Mouse (Mus musculus): Measurements from ENCODE around the gene Slc25a25. TPM values are rescaled to one million over a fixed set of nuclear protein-coding genes. Genes with fewer than 3 reads are reported as not detected.

Slc25a25 gene
- polyA plus RNA-seq, 1 experiment from 2014 or later: 13.0 TPM

DNA sequence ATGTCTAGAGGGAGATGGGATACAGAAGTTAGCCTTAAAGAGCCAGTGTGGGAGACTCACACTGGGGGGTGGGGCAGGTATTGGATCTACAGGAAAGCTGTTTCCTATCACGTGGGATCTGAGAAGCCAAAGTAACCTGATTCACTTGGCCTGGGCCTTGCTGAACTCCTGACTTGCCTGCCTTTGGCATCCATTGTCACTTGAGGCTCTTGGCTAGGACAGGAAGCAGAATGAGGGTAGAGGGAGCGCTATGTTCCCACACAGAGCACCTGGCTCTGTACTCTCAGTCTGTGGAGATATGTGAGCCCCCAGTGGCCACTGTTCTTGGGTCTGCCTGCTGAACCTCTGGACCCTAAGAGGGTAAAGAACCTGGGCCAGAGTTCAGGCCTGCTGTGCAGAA, 34.7 kb downstream of the Slc25a25 start:
- no peaks in the 10 kb centered on the region for H3K27me3 ChIP-seq (replicated peaks)
- H3K4me3 ChIP-seq: no peak overlapping the region
- ATAC-seq (ENCODE audit: insufficient number of reproducible peaks, low FRiP score): no peak
- H3K27ac ChIP-seq (ENCODE audit: poor library complexity, severe bottlenecking): no peak overlapping the region
- WGBS: 78% methylated on average over 2 of the region's 2 CpGs
- peaks cover 79% of the 10 kb centered on the region for H3K36me3 ChIP-seq
- H3K4me2 ChIP-seq: no peak overlapping the region
- H3K9ac ChIP-seq: no peak overlapping the region
- H3K9me3 ChIP-seq (replicated peaks): no peaks in the 10 kb centered on the region
- H3K4me1 ChIP-seq (replicated peaks): no peaks in the 10 kb centered on the region; the same call in 1 of the 2 replicates

DNA sequence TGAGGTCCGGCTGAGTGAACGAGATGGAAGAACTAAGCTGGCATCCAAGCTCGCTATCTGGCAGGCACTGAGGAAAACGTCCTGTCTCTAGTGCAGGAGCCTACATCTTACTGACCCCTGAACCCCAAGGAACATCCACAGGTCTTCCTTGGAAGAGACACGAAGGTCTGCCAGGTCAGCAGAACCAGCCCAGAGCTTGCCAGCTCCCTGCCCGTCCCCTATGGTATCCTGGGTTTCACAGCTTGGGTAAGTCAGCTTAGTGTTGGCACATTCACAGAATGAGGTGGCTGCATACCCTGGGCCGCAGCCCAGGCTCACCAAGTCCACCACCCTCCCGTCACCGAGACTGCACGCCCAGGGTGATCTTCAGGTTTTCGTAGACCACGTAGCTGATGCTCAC, 35.4 kb downstream of the Slc25a25 start:
- no peak for ATAC-seq (ENCODE audit: insufficient number of reproducible peaks, low FRiP score)
- H3K4me1 ChIP-seq (replicated peaks): no peaks in the 10 kb centered on the region
- H3K9me3 ChIP-seq (replicated peaks): no peaks in the 10 kb centered on the region
- no peak overlapping the region for H3K27ac ChIP-seq (ENCODE audit: poor library complexity, severe bottlenecking)
- H3K4me3 ChIP-seq: no peak overlapping the region
- H3K4me2 ChIP-seq: no peak overlapping the region
- no peak overlapping the region for H3K9ac ChIP-seq
- peaks cover 75% of the 10 kb centered on the region for H3K36me3 ChIP-seq
- WGBS: 90% methylated on average over 12 of the region's 12 CpGs
- no peaks in the 10 kb centered on the region for H3K27me3 ChIP-seq (replicated peaks)

DNA sequence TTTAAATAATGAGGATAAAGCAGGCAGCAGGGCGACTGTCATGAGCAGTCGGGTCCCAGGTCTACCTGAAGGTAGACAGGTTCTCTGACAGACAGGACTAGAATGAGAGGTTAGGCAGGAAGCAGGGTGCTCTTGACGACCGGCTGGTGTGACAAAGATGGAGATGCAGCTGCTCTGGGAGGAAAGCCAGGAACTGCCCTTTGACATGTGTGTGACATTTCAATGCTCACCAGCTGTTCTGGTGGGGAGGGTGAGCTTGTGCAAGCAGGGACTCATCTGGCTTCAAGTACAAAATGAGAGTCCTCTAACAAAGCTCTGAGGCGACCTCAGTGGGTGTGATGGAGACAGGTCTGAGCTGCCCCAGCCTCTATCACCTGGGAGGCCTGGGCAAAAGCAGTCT, 37.3 kb downstream of the Slc25a25 start:
- 57% methylated on average over 5 of the region's 5 CpGs for WGBS
- Histone ChIP-seq H3K4me3 (no peak overlapping the region), H3K9ac (no peak overlapping the region), H3K4me1 (replicated peaks) (no peaks in the 10 kb centered on the region), H3K27ac (ENCODE audit: poor library complexity, severe bottlenecking) (no peak overlapping the region), H3K27me3 (replicated peaks) (no peaks in the 10 kb centered on the region), H3K9me3 (replicated peaks) (no peaks in the 10 kb centered on the region), H3K36me3 (peaks cover 56% of the 10 kb centered on the region), H3K4me2 (no peak overlapping the region)
- no peak for ATAC-seq (ENCODE audit: insufficient number of reproducible peaks, low FRiP score)

DNA sequence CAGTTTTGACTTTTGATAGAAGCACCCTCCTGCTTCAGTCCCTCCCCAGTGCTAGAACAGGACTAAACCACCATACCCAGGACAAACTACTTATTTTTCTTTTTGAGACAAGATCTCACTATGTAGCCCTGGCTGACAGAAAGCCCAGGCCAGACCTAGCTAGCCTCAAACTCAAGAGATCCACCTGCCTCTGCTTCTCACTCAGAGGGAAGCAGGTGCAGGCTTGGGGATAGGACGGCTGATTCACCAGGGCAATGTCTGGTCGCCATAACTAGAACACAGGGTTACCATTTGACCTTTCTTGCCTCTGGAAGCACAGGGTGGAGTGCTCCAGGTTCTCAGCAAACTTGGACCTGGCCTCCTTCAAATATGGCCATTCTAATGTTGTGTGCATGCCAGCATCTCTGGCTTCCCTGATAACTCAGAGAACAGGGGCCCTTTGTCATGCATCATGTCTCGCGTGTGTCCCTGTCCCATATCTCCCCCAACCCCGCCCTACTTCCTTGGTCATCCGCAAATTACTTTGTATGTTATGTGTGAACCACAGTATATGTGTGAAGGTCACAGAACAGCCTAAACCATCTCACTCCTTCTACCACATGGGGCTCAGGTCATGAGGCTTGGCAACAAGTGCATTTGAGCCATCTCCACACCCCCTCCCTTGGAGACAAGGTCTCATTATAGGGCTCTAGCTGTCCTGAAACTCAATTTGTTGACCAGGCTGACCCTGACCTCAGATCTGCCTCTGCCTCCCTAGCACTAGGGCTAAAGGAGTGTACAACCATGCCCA, 38.3 kb downstream of the Slc25a25 start:
- Histone ChIP-seq H3K4me3 (no peak overlapping the region), H3K27ac (ENCODE audit: poor library complexity, severe bottlenecking) (no peak overlapping the region), H3K4me1 (replicated peaks) (no peaks in the 10 kb centered on the region), H3K9ac (no peak overlapping the region), H3K27me3 (replicated peaks) (no peaks in the 10 kb centered on the region), H3K36me3 (peaks cover 46% of the 10 kb centered on the region), H3K4me2 (no peak overlapping the region), H3K9me3 (replicated peaks) (no peaks in the 10 kb centered on the region)
- WGBS: 72% methylated on average over 6 of the region's 6 CpGs
- ATAC-seq (ENCODE audit: insufficient number of reproducible peaks, low FRiP score): no peak

DNA sequence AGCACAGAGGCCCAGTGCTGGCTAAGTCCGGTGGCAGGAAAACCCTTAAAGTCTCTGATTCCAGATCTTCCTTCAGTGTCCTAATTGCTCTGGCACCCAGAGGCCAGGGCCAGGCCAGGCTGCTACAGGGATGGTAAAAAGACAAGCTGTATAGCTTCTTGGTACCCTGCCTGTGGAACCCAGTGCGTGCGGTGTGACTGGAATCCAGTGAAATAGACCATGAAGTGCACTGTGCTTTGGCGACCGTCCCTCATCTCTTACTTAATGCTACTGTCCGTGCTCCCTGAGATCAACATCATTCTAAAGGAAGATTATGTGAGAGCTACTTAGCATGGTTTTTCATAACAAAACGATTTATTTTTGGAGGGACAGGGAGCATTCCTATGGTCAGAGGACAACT, 39.8 kb downstream of the Slc25a25 start:
- Histone ChIP-seq H3K9ac (no peak overlapping the region), H3K27ac (ENCODE audit: poor library complexity, severe bottlenecking) (no peak overlapping the region), H3K4me3 (no peak overlapping the region)

DNA sequence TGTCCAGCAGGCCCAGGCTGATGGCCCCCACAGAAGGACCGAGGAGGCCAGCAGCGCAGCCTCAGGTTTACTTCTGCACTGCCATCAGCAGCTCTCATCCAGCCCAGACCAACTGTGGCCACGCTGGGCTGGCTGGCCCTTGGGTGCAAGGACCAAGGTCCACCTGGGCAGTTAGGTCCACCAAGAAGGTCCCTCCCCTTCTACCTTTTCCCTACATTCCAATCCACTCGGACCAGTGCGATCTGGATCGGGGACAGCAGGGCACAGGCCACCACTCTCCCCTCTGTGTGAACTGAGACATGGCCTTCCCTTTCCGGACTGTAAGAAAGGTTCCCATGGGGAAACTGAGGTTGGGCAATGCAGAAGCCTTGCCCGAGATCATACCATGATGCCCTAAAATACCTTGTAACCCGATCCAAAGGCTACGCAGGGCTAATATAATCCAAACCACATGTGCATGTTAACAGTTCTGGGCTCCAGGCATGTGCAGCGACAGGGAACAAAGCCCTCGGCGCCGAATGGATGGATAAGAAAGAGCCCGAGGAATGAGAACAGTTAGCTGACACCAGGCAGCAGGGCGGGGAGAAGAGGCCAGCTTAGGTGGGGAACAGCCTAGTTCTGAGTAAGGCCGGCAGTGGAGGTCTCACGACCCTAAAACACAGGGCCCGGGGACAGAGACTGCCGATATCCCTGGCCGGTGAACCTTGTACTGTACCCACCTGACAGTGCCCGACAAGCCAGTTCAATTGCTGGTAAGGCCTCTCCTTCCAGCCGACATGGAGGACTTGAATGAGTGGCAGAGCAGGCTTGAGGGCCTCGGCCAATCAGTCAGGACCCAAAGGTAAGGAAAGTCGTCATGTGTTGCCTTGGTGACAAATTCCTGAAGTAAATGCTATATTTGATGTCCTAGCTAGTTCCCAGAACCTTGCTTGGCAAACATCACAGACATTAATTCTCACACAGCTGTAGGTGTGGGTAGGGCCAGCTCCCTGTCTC, 42.5 kb downstream of the Slc25a25 start:
- no peaks in the 10 kb centered on the region for H3K27me3 ChIP-seq (replicated peaks)
- H3K4me1 ChIP-seq (replicated peaks): no peaks in the 10 kb centered on the region
- H3K4me2 ChIP-seq: no peak overlapping the region
- H3K27ac ChIP-seq (ENCODE audit: poor library complexity, severe bottlenecking): no peak overlapping the region; the same call in 1 of the 2 replicates
- 64% methylated on average over 25 of the region's 25 CpGs for WGBS
- no peak overlapping the region for H3K4me3 ChIP-seq
- 0 out of 2 replicates have a peak overlapping the region, but pooled peaks have one; percentile 4 for H3K9ac ChIP-seq
- no peak for ATAC-seq (ENCODE audit: insufficient number of reproducible peaks, low FRiP score)
- no peaks in the 10 kb centered on the region for H3K9me3 ChIP-seq (replicated peaks)
- H3K36me3 ChIP-seq: peaks cover 8% of the 10 kb centered on the region

More for the DNA sequence above, 39.8 kb downstream of the Slc25a25 start:
- Histone ChIP-seq H3K9me3 (replicated peaks) (no peaks in the 10 kb centered on the region), H3K36me3 (peaks cover 31% of the 10 kb centered on the region), H3K4me2 (no peak overlapping the region), H3K4me1 (replicated peaks) (no peaks in the 10 kb centered on the region), H3K27me3 (replicated peaks) (no peaks in the 10 kb centered on the region)
- ATAC-seq (ENCODE audit: insufficient number of reproducible peaks, low FRiP score): no peak
- 84% methylated on average over 7 of the region's 7 CpGs for WGBS

DNA sequence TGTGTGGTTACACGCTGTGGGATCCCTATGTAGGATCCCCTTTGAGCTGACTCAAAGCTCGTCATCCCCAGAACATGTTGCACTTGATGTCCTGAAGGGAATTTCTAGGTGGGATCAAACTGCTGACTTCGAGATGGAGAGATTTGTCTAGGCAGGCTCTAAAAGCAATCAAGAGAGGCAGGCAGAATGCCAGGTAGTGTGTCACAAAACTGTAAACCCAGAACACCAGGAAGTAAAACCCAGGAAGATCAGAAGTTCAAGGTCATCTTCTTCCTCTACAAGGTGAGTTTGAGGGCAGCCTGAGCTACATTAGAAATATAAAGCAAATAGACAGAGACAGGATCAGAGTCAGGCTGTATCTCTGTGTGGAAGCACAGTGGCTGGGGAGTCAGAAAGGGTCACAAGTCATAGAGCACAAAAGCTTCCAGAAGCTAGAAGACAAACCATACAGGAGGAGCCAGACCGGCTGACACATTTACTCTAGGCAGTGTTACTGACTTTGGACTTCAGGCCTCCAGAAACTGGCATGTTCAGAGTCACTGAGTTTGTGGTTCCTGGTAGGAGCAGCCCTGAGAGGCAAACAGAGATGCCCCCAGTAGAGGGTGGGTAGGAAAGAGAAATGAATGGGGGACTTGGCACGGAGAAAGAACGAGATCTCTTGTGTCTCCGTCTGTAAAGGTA, 44.0 kb downstream of the Slc25a25 start:
- Histone ChIP-seq H3K36me3 (peaks cover 15% of the 10 kb centered on the region), H3K27ac (ENCODE audit: poor library complexity, severe bottlenecking) (no peak overlapping the region), H3K9ac (no peak overlapping the region), H3K4me2 (no peak overlapping the region), H3K4me3 (no peak overlapping the region), H3K9me3 (replicated peaks) (no peaks in the 10 kb centered on the region), H3K4me1 (replicated peaks) (no peaks in the 10 kb centered on the region), H3K27me3 (replicated peaks) (no peaks in the 10 kb centered on the region)
- WGBS: 76% methylated on average over 7 of the region's 7 CpGs
- ATAC-seq (ENCODE audit: insufficient number of reproducible peaks, low FRiP score): no peak

DNA sequence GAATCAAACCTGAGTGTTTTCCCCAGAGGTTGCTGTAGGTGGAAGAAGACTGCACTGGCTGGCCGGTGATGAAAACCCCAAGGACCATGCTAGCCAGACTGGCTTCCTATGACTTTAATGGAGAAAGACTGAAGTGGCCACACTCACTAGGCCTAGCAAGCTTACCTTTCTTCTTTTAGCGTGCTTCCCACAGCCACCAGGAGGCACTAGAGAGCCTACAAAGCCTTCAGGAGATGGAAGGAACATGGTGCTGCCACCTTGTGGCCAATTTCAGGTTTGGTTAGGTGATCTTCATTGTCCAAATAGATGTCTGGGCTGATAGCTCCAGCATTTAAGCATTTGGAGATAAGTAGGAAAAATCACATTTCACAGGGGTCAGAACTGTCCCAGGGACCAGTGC, 46.6 kb downstream of the Slc25a25 start:
- Histone ChIP-seq H3K36me3 (peaks cover 41% of the 10 kb centered on the region), H3K4me3 (no peak overlapping the region), H3K27me3 (replicated peaks) (no peaks in the 10 kb centered on the region), H3K4me2 (no peak overlapping the region), H3K9ac (no peak overlapping the region), H3K9me3 (replicated peaks) (no peaks in the 10 kb centered on the region), H3K27ac (ENCODE audit: poor library complexity, severe bottlenecking) (no peak overlapping the region), H3K4me1 (replicated peaks) (no peaks in the 10 kb centered on the region)
- WGBS: 19% methylated on average over 2 of the region's 2 CpGs
- ATAC-seq (ENCODE audit: insufficient number of reproducible peaks, low FRiP score): no peak

DNA sequence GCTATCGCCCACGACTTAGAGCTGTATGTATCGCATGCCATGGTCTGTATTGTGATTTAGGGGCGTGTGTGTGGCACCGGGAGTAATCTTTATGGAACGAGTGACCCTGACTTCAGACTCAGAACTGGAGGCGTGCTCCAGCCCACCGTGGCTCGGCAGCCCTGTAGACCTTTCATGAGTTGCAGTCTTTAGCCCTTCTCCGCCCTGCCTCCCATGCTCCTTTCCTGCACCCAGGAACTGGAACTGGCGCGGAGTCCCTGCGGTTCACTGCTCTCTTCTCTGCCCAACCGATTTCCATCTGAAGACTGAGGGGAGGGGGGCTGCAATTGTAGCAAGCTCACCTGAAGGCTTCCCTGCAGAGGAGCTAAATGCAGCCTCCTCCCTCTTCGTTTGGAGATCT, 54.5 kb downstream of the Slc25a25 start:
- peak overlapping the region; percentile 74 for H3K4me2 ChIP-seq
- no peaks in the 10 kb centered on the region for H3K9me3 ChIP-seq (replicated peaks)
- peaks cover 13% of the 10 kb centered on the region for H3K4me1 ChIP-seq (replicated peaks)
- H3K27me3 ChIP-seq (replicated peaks): no peaks in the 10 kb centered on the region
- no peak for ATAC-seq (ENCODE audit: insufficient number of reproducible peaks, low FRiP score)
- H3K4me3 ChIP-seq: peak overlapping the region; percentile 84
- H3K36me3 ChIP-seq: peaks cover 33% of the 10 kb centered on the region
- H3K9ac ChIP-seq: peak overlapping the region; percentile 92
- WGBS: under 1% methylated on average over 15 of the region's 15 CpGs
- H3K27ac ChIP-seq (ENCODE audit: poor library complexity, severe bottlenecking): peak overlapping the region; percentile 77; the same call in 1 of the 2 replicates

DNA sequence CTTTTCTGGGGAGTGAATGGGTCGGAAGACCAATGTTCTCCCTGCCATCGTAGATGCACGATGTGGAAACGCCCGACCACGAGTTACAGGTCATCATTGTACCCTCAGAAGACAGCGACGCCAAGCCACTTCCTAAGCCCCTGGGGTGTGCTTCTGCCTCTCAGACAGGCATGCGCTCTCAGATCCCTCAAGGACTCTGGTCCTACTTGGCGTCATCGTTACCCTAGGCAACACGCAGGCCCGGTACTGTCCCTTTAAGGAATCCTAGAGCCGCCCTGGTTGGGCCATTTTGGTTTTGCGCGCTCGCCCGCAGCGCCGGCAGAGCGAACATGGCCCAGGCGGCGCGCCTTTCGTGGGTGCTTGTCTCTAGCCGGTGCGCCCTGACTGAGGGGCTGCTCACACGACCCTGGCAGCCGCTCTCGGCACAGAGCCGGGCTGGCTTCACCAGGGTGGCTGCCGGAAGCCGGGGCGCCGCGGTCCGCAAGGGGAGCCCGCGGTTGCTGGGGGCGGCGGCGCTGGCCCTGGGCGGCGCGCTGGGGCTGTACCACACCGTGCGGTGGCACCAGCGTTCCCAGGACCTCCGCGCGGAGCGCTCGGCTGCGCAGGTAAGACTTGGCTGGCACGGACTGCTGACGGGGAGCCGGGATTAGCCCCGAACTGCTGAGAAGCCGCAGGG, 55.2 kb downstream of the Slc25a25 start:
- under 1% methylated on average over 59 of the region's 59 CpGs for WGBS
- Histone ChIP-seq H3K9ac (peak overlapping the region; percentile 92), H3K27ac (ENCODE audit: poor library complexity, severe bottlenecking) (peak overlapping the region; percentile 77), H3K4me1 (replicated peaks) (peaks cover 13% of the 10 kb centered on the region), H3K27me3 (replicated peaks) (no peaks in the 10 kb centered on the region), H3K4me3 (peak overlapping the region; percentile 84), H3K36me3 (peaks cover 27% of the 10 kb centered on the region), H3K4me2 (peak overlapping the region; percentile 74), H3K9me3 (replicated peaks) (no peaks in the 10 kb centered on the region)
- ATAC-seq (ENCODE audit: insufficient number of reproducible peaks, low FRiP score): peak; percentile 93

Data from heart, embryonic 12.5 days (tissue).